Mouse (Mus musculus): ENCODE results near the gene Trim9. TPM values are rescaled to one million over a fixed set of nuclear protein-coding genes. Genes with fewer than 3 reads are reported as not detected.

Trim9 gene
- polyA plus RNA-seq, 1 experiment from 2014 or later: 0.33 TPM

DNA sequence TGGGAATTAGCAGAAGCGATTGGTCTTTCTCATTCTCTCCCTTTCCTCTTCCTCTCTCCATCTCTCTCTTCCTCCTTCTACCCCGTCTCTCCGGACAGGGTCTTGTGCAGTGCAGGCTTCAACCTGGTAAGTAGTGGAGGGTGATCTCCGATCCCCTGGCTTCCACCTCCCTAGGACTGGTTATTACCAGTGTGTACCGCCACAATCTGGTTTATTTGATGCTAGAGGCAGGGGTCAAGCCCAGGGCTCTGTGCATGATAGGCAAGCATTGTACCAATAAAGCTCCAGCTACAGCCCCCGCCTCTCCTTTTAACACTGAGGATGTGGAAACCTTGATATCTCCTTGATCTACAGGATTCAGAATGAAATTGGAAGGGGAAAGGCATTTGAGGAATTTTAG, 133.8 kb downstream of the Trim9 start:
- WGBS: 86% methylated on average over 6 of the region's 6 CpGs
- no peaks in the 10 kb centered on the region for H3K9me3 ChIP-seq

DNA sequence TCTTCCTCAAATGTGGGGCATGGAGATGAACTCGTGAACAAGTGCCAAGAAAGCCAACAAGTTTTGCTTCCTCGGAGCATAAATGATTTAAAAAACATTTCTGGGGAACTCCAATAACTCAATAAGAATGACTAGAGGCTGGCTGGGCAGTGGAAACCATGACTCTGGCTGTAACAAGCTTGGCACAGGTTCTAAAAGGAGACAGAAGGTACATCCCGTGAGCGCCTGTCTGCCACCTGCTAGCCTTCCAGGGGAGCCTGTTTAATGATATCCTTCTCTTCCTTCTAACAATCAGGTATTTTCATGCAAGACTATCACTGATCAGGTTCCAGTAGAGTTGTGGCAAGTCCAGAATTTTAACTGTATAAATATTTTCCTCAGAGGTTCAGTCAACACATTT, 134.9 kb downstream of the Trim9 start:
- no peaks in the 10 kb centered on the region for H3K27me3 ChIP-seq (ENCODE audit: insufficient read depth, poor library complexity, severe bottlenecking)
- H3K27ac ChIP-seq: no peak overlapping the region
- H3K4me3 ChIP-seq: no peak overlapping the region
- peaks cover 17% of the 10 kb centered on the region; the same call in 1 of the 2 replicates for H3K36me3 ChIP-seq
- no peaks in the 10 kb centered on the region for H3K4me1 ChIP-seq
- H3K9me3 ChIP-seq: no peaks in the 10 kb centered on the region
- DNase-seq (ENCODE audit: low spot score): no peak
- 79% methylated on average over 4 of the region's 4 CpGs for WGBS

More for the DNA sequence above, 133.8 kb downstream of the Trim9 start:
- no peak for DNase-seq (ENCODE audit: low spot score)
- no peaks in the 10 kb centered on the region for H3K4me1 ChIP-seq
- no peak overlapping the region for H3K27ac ChIP-seq
- no peaks in the 10 kb centered on the region for H3K27me3 ChIP-seq (ENCODE audit: insufficient read depth, poor library complexity, severe bottlenecking)
- H3K36me3 ChIP-seq: peaks cover 12% of the 10 kb centered on the region; the same call in 1 of the 2 replicates
- H3K4me3 ChIP-seq: no peak overlapping the region

DNA sequence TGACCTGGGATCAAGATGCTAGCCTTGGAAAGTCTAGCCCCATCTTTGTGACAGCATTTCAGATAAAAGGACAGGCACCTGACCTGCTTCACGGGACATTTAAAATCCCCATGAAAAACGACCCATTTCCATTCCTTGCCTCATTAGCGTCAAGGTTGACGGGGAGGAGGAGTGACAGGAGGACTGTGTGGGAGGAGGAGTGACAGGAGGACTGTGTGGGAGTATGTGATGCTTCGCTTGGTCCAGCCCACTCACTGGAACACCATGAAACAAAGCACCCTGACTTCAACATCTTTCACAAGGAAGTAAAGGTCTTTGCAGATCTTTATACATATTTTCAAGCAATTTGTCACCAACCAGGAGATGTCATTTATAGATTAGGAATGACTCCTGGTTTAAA, 139.2 kb downstream of the Trim9 start:
- H3K27me3 ChIP-seq (ENCODE audit: insufficient read depth, poor library complexity, severe bottlenecking): no peaks in the 10 kb centered on the region
- no peak for DNase-seq (ENCODE audit: low spot score)
- no peaks in the 10 kb centered on the region for H3K4me1 ChIP-seq

DNA sequence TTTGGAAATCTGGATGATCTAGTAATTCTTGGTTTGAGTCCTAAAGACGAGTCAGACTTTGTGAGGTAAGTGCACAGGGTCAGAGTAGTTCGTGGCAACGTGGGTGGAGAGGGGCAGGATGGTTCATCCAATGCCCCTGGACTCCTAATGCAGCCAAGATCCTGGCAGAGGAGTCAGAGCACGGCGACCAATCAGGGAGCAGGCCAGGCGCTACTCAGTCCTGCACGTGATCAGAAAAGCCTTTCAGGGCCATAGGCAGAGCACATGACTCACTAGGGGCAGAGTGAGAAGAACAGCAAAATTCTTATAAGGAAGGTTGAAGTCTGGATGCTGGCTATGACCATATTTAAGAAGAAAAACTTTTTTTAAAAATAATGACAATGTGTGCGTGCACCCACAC, 143.0 kb downstream of the Trim9 start:
- no peaks in the 10 kb centered on the region for H3K27me3 ChIP-seq (ENCODE audit: insufficient read depth, poor library complexity, severe bottlenecking)
- DNase-seq (ENCODE audit: low spot score): no peak
- WGBS: 76% methylated on average over 8 of the region's 8 CpGs

More for the DNA sequence above, 139.2 kb downstream of the Trim9 start:
- Histone ChIP-seq H3K4me3 (no peak overlapping the region), H3K9me3 (no peaks in the 10 kb centered on the region), H3K36me3 (peaks cover 19% of the 10 kb centered on the region; the same call in 1 of the 2 replicates), H3K27ac (no peak overlapping the region)
- 70% methylated on average over 5 of the region's 5 CpGs for WGBS

DNA sequence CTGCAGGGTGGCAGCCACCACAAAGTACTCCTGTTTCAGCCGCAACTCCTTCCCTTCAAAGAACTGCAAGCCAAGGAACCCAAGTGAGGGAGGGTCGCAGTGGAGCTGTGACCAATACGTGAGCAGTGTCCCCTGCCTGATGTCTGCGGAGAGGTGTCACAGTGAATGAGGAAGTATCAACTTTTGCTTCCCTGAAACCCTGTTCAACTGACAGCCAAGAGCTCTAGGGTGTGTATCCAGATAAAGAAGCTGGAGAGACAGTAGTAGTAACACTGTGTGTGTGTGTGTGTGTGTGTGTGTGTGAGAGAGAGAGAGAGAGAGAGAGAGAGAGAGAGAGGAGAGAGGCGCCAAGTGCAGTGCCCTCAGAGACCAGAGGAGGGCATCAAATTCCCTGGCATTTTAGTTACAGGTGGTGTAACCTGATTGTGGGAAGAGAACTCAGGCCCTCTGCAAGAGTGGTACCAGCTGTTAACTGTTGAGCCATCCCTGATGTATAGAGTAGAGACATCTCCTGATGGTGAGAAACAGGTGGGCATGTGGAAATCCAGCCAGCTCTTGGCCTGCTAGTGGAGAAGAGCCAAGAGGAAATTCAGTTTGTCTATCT, 145.4 kb downstream of the Trim9 start:
- Histone ChIP-seq H3K27me3 (ENCODE audit: insufficient read depth, poor library complexity, severe bottlenecking) (no peaks in the 10 kb centered on the region), H3K36me3 (peaks cover 36% of the 10 kb centered on the region), H3K27ac (no peak overlapping the region), H3K9me3 (no peaks in the 10 kb centered on the region), H3K4me3 (no peak overlapping the region), H3K4me1 (no peaks in the 10 kb centered on the region)
- 66% methylated on average over 5 of the region's 5 CpGs for WGBS
- DNase-seq (ENCODE audit: low spot score): no peak

More for the DNA sequence above, 143.0 kb downstream of the Trim9 start:
- H3K4me1 ChIP-seq: no peaks in the 10 kb centered on the region
- H3K36me3 ChIP-seq: peaks cover 32% of the 10 kb centered on the region; the same call in 1 of the 2 replicates
- no peak overlapping the region for H3K27ac ChIP-seq
- H3K4me3 ChIP-seq: no peak overlapping the region
- no peaks in the 10 kb centered on the region for H3K9me3 ChIP-seq

DNA sequence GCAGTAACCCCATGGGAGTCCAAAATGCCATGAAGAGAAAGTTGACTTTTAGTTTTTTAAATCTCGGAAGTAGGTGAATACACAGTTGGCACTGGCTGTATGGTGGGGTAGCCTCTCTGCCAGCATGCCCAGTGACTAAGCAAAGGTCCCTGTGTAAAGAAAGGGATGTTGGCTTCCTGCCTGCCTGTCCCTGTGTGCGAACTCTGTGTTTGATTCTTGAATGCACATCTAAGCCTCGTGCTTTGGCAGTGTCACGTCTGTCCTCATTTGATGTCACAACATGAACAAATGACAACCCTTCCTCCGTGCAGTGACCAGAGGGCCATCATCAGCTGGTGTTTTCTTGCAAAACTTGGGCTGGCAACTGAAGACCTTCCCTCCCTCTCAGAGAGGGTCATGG, 151.1 kb downstream of the Trim9 start:
- Histone ChIP-seq H3K4me1 (peaks cover 7% of the 10 kb centered on the region; the same call in 1 of the 2 replicates), H3K9me3 (no peaks in the 10 kb centered on the region), H3K36me3 (peaks cover 29% of the 10 kb centered on the region), H3K27ac (no peak overlapping the region), H3K4me3 (no peak overlapping the region), H3K27me3 (ENCODE audit: insufficient read depth, poor library complexity, severe bottlenecking) (no peaks in the 10 kb centered on the region)
- WGBS: 85% methylated on average over 5 of the region's 5 CpGs
- no peak for DNase-seq (ENCODE audit: low spot score)

DNA sequence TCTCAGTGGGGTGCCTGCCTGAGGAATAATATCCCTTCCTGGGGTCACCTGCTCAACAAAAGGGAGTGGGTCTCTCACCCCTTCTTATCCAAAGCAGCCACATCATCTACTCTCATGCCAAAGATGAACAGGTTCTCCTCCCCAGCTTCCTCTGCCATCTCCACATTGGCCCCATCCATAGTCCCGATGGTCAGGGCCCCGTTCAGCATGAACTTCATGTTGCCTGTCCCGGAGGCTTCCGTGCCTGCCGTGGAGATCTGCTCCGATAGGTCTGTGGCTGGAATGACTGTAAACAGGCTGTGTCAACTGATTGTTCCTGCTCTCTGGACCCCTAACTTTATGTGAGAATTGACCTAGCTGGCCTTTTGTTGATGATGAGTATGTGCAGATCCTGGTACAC, 152.0 kb downstream of the Trim9 start:
- WGBS: 89% methylated on average over 6 of the region's 6 CpGs
- Histone ChIP-seq H3K36me3 (peaks cover 36% of the 10 kb centered on the region), H3K9me3 (no peaks in the 10 kb centered on the region), H3K4me1 (peaks cover 7% of the 10 kb centered on the region; the same call in 1 of the 2 replicates), H3K27me3 (ENCODE audit: insufficient read depth, poor library complexity, severe bottlenecking) (no peaks in the 10 kb centered on the region), H3K27ac (no peak overlapping the region), H3K4me3 (no peak overlapping the region)
- DNase-seq (ENCODE audit: low spot score): peak; percentile 58

Other genes starting within 250 kb of the Trim9 start
- 5.9 and 9.1 TPM in 2 replicates for gene Nin, start 233.9 kb downstream of the Trim9 start, polyA plus RNA-seq (2016; fragmentation: Nextera tagmentation; extraction: Ambion mirVana)
- gene Abhd12b, start 193.5 kb downstream of the Trim9 start, polyA plus RNA-seq (2016; fragmentation: Nextera tagmentation; extraction: Ambion mirVana): not detected in 2 replicates
- 30.3 and 42.6 TPM in 2 replicates for gene Pygl, start 116.1 kb downstream of the Trim9 start, polyA plus RNA-seq (2016; fragmentation: Nextera tagmentation; extraction: Ambion mirVana)
- gene Tmx1, start 105.5 kb upstream of the Trim9 start, polyA plus RNA-seq (2016; fragmentation: Nextera tagmentation; extraction: Ambion mirVana): 105 and 108 TPM in 2 replicates